Mouse (Mus musculus): Measurements from ENCODE around the gene Padi6.

DNA sequence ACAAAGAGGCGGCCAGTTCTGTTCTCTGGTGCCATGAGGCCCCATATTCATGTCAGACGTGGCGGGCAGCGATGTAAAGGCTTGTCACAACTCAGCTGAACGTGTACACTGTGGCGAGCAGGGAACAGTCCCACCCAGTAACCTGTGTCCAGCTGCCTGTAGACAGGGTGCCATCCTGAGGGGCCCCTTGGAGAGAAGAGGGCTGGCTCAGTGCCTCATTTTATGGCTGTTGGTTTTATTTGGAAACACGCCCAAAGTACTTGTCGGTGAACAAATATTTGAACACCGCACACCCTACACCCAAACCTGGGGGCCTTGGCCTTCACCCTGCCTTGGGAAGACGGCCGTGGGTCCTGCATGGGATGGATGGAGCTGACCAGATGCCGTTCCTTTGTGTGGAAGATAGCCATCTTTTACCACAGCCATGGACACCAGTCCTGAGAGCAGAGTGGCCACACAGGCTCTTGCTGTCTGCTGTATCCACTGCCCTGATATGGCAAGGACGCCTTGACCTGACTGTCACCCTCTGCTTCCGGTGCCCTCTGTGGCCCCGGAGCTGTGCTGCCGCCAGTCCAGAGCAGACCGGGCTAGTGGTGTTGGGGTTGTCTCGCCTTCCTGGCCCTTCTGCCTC is 34.0 kb downstream of the Padi6 start:
- TF ChIP-seq CTCF (IDR thresholded peaks at IDR 0.05; ENCODE audit: extremely low read depth, insufficient read depth, low read length) = no peak
- TF ChIP-seq POLR2A (IDR thresholded peaks at IDR 0.05; ENCODE audit: extremely low read depth, insufficient read depth, low read length) = no peak
